Mouse (Mus musculus): ENCODE results near the gene Miox.

DNA sequence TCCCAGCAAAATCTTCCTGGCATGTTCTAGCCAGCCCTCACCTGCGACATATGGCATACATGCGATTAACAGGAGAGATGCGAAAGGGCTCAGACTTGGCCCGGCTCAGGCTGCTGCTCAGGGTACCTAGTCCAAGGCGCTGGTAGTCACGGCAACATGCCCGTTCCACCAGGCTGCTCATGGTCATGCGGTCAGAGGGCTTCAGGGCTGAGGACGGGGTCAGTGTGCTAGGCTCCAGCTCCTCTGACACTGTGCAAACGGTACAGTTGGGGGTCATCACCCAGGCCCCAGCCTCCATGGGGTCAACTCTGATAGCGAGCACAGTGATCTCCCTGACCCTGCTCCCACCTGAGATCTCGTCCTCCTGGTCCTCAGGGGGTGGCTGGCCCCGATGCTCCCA is 34.0 kb upstream of the Miox start:
- TF ChIP-seq CTCF (IDR thresholded peaks at IDR 0.05; ENCODE audit: low read depth, low read length): no peak
- no peak for TF ChIP-seq POLR2A (IDR thresholded peaks at IDR 0.05; ENCODE audit: borderline replicate concordance, low read depth, low read length)

Measured in bone marrow macrophage, adult 2 months (primary cell).